Mouse (Mus musculus): ENCODE measurements around the gene Otoa.

The Otoa gene

DNA sequence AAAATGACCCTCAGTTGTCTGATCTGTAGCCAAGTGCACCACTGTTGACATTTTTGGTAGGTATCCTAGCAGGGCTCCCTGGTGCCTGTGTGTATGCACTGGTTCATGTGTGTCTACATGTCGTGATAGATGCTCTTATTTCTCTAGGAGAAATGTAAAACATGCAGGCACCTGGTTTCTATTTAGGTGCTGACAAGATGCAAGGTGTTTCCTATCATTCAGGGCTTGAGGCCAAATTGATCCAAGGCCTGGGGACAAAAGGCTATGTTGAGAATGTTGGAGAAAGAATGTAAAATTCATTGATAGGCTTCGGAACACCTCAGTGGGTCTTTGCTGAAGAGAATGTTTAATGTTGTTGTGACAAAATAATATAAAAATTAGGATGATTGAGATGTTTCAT, 366 bp downstream of the Otoa start:
- DNase-seq (ENCODE audit: inconsistent ontology term) = no peak

DNA sequence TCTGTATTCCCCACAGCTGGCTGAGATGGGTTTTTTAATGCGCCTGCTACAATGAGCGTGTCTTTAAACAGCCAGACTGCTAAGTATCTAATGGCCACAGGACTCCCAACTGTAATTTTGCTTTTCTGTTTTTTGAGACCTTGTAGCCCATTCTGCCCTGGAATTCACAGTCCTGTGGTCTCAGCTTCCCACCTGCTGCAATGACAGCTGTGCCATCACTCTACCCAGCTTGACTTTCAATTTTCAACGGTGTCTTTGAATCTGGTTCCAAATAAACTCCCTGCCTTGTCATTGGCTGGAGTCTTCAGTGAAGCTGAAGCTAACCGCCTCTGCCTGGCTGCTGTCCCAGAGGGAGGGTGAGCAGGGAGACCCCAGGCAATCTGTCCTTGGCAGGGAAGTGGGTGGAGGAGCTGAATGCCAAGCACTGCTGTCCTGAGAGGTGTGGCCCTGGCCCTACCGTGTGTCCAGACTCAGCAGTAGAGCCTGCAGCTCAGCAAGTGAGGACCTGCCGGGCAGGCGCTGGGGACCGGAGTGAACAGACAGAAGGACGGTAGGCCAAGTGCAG, 1.6 kb downstream of the Otoa start:
- no peak for DNase-seq (ENCODE audit: inconsistent ontology term)

DNA sequence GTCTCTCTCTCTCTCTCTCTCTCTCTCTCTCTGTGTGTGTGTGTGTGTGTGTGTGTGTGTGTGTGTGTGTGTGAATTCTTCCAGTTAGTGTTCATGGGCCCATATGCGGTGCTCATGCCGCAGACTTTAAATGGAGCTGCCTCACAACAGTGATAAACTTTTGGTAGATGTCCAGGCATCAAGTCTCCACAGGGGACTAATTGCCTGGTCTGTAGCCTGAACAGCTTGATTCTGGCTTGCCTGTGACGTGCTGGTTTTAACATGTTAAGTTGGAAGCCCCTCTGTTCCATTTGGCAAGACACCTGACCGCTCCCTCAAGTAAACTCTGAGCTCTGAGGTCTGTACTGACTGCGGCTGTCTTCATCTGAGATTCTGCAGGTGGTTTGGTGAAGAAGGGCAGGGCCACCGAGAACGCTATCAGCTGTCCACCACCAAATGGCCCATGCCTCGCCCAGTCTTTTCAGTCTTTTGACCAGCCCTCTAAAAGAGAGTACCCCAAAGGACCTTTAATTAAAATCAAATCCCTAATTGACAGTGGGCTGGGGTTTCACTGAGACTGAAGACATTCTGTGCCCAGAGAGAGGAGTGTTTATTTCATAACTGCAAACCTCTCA, 3.5 kb downstream of the Otoa start:
- DNase-seq (ENCODE audit: inconsistent ontology term) = no peak

DNA sequence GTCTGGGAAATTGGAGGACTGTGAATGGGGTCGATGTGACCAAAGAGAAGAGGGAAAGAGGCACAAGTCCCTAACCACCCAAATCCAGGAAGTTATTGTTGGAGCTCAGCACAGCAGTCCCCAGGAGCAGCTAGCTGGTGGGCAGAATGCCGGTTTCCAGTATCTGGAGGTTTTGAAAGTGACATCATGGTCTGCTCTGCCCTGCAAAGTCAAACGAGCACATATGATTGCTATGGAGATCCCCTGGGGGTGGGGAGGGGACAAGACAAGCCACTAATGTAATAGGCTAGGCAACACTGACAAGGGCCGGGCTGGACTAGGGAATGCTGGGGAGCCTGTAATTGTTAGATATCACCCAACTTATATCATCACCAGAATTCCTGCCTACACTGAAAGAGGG, 4.0 kb downstream of the Otoa start:
- DNase-seq (ENCODE audit: inconsistent ontology term) = peak; percentile 78

DNA sequence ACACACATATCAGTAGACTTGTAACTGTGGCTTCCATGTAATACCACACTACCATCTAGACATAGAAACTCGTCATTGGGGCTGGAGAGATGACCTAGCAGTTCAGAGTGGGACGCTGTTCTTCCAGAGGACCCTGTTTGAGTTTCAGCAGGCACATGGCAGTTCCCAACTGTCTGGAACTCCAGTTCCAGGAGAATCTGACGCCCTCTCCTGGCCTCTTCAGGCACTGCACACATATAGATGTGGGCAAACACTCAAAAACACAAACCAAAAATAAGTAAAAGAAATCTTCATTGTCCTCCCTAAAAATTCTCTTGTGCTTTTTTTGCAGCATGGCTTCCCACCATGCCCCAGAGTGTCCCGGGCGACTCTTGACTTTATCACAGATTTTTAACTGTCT, 7.3 kb downstream of the Otoa start:
- no peak for DNase-seq (ENCODE audit: inconsistent ontology term)

DNA sequence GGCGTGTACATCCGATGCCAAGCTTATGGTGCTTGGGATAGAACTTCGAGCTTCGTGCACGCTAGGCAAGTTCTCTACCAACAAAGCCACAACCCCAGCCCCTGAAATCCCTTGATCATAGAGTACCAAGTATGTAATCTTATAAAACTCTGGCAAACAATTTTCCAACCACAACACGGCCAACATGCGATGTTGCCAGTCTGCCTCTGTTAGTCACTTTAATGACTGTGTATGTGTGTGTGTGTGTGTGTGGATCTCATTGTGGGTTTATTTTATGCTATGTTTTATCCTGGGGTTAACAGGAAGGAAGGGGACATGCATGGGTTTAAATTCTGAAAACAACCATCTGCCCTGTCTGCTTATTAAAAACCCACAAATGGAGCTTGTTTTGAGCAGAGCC, 9.3 kb downstream of the Otoa start:
- DNase-seq (ENCODE audit: inconsistent ontology term) = no peak

DNA sequence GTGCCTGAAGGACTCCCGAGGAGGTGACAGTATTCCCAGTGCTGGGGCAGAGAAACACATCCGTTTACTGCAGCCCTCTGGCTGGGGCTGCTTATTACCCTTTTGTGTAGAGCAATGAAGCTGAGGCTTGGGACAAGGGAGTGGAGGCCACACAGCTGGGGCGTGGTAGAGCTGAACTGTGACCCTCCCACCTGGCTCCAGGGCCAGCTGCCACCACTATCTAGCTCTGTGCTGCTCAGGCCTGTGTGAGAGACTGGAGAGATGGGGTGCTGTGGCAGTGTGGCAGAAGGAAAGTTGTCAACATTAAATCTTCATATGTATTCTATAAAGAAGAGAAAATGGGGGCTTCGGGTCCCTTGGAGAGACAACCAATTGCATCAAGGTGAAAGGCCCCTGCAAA, 11.6 kb downstream of the Otoa start:
- DNase-seq (ENCODE audit: inconsistent ontology term) = no peak

DNA sequence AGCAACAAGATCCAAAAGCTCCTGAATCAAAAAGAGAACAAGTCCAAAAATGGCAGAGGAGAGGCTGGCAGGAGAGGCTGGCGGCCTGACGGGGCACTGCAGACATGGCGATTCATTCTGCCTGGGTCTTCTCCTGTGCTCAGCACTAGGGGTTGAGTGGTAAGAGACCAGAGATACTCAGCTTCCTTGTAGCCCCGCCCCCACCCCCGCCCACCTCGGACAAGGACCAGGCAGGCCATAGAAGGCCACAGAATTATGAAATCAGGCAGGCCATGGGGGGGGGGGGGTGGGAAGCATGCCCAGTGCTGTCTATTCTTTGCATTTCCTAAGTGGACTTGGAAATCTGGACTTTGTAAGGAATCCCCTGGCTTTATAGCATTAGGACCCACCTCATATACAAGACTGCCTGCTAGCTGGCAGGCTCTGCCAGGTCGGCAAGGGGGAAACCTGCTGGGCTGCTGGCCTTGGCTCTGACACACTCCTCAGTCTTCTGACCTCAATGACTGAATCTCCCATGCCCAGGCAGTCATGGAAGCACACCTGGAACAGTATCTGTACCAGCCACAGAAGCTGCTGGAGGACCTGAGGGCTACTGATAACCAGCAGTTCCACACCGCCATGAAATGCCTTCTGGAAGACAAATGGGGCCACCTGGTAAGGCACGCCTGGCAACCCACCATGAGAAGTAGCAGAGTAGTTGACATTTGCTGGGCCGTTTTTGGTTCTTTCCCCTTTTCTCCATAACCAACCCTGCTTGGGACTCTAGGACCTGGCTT, 17.4 kb downstream of the Otoa start:
- no peak for DNase-seq (ENCODE audit: inconsistent ontology term)

DNA sequence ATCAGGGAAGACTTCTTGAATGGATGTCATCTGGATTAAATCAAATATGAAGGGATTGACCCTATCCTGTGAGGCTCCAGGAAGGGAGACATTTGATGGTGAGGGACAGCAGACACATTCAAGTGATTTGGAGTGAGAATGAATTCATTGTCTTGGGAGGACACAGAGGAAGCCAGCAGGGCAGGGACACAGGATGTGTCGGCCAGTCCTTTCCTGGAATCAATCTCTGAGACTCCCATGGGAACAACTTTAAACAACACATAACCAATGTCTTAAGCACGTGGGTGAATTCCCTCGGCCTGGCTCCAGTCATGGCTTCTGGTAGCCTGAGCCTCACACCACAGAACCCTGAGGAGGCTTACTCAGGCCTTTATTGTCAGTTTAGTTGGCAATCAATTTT, 26.4 kb downstream of the Otoa start:
- DNase-seq (ENCODE audit: inconsistent ontology term) = no peak

DNA sequence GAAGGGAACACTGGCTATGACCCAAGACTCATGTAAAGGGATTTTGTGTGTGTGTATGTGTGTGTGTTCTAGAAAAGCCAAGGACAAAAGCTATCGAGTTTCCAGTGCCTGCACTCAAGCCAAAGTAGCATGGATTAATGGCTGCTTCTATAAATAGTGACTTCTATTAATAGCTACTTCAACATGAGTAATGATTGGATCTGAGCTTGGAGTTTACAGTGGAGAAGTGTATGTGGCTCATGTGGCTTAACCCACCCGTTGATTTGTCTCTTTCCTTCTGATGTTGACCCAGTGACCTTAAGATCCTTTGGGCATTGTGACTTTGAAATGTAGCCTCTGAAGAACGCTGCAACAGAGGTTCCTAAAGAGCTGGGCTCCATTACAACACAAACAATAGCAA, 29.9 kb downstream of the Otoa start:
- peak; percentile 6 for DNase-seq (ENCODE audit: inconsistent ontology term)

DNA sequence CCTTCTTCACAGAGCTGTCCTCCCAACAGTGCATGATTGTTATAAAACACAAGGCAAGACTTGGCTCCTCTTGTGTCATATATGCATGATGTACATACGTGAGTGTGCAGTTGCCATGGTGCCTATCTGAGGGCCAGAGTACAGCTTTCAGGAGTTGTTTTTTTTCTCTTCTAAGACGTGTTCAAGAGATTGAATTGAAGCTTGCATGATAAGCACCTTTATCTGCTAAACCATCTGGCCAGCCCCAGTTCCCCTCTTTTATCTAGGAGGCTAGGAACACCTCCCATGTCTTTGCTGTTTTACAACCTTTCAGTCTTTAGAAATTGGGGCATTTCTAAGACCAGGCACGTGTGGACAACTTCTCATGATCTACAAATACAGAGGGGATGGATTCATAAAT, 30.3 kb downstream of the Otoa start:
- no peak for DNase-seq (ENCODE audit: inconsistent ontology term)

DNA sequence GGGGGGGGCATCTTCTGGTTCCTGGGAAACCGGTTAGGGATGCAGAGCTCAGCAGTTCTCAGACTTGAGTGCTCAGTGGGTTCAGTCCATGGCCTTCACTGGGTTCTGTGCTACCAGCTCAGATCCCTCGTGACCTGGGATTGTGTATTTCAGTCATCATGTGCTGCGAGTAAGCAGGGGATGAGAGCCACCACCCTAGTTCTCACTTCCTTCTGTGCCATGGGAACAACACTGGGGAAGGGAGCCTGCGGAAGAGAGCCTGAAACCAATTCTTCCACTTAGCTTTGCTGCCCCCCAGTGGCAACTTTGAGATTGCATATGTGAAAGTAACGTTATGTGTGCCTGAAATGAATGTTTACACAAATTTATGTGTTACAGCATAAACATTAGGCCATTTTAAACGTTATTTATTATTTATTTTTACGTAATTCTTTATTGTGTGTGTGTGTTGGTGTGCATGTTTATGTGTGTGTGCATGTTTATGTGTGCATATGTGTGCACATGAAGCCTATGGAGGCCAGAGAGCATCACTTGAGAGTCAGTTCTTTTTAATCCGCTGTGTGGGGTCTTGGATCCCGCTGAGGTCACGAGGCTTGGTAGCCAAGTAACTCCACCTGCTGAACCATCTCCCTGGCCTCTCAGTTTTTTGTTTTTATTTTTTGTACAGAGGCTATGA, 38.8 kb downstream of the Otoa start:
- peak; percentile 58 for DNase-seq (ENCODE audit: inconsistent ontology term)

DNA sequence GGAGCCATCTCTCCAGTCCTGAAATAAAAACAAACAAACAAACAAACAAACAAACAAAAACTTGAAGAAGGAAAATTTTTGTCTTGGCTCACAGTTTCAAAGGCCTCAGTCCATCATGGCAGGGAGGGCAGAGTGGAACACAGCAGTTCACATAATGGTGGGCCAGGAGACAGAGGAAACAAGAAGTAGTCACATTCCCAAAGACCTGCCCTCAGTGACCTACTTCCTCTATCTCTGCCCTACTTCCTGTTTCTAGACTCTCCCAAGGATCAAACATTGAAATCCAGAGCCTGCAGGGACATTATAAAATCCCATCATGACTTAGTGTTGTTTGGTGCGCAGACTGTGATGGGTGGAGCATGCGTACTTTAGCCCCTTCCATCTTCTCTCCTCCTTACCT, 49.4 kb downstream of the Otoa start:
- no peak for DNase-seq (ENCODE audit: inconsistent ontology term)

DNA sequence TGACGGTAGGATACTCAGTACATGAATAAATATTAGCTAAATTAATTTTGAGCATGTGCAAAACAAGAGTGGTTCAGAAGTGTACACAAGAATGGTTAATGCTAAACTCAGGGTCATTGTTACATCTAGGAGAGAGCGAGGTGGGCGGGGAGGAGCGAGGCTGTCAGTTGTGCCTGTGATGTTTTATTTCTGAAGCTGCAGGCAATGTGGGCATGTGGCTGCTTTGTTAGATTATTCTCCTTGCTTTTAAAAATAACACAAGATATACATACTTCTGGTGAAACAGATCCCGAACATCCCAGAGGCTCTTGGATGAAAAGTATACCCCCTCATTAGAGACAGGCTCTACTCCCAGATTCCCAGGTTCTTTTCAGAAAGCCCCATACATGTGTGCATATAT, 59.8 kb downstream of the Otoa start:
- DNase-seq (ENCODE audit: inconsistent ontology term) = no peak

DNA sequence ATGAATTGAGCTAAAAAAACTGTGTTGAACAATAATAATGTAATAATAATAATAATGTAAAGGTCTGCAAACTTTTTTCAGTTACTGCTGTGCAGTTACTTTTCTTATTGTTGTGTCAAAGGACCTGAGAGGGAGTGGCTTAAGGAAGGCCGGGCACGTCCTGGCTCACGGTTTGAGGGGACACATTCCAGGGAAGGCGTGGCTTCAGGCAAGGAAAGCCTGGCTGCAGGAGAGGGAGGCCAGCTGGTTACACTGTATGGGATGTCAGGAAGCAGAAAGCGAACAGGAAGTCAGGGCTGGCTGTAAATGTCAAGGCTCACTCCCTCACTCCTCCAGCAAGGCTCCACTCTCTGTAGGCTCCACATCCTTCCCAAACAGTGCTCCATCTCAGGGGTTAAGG, 69.2 kb downstream of the Otoa start:
- DNase-seq (ENCODE audit: inconsistent ontology term) = no peak

DNA sequence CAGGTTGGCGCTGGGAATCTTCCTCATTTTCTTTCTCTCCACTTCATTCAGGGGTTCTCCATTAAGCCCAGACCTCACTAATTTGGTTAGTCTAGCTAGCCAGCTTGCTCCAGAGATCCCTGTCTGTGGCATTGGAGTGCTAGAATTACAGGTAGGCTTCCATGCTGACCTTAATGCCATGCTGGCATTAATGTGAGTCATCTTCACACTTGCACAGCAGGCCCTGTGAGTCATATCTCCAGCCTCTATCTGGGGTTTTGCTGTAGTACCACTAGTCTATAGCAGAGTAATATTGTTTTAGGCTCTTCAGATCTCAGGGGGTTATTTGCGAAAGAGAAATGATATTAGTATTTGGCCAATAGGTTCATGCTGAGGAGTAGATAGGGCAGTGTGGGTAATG, 70.7 kb downstream of the Otoa start:
- no peak for DNase-seq (ENCODE audit: inconsistent ontology term)

DNA sequence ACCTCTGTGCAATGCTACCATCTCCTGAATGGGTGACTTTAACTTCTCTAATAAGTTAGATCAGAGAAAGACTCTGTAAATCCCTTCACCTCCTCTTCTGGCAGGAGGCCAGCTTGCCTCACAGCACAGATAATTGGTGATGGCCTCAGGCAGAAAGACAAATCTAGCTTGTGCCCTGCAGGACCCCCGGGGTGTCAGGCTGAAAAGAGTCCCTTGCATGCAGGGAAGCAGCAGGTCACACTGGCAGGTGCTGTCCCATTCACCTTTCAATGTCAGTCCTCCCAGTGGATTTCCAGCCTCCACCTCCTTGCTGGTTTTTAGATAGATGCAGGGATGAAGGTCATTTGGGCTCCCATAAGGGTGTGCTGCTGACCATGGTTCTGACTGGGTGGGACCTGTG, 84.2 kb downstream of the Otoa start:
- no peak for DNase-seq (ENCODE audit: inconsistent ontology term)

DNA sequence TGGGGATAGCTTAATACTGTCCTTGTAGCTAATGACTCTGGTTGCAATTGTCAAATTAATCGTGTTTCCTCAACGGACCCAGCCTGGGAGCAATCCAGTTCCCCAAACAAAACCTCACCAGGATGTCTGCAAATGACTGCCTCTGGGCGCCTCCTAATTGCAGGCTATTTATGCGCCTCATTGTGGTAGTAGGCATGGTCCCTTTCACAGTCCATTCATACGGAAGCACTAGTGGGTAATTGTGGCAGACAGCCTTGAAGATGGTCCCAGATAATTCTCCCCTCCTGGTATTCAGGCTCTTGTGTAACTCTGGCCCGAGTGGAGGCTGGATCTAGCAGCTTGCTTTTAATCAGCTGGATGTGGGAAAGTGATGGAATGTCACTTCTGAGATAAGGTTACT, 90.4 kb downstream of the Otoa start:
- DNase-seq (ENCODE audit: inconsistent ontology term) = peak; percentile 87

DNA sequence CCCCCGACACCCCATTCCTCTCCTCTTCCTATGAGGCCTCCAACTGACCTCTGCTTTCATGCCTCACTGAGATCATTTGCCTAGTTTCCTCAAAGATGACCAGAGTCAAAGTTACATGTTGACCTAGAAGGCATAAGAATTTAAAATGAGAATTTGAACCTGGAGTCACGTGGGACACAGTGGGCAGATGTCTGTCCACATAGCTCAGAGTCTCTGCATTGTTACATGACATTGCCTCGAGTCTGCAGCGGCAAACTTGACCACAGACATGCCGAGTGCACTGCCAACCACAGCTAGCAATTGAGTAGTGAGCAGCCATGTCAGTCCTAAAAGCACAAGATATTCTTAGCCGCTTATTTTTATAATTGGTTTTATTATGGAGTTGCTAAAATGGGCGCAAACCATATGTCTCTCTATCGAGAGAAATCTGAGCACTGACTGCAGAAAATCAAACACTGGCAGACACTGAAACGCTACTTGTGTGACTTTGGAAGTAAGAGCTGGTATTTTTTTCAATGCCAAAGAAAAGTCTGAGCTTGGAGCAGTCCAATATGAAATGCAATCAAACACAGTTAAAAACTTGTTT, 105.8 kb downstream of the Otoa start:
- peak; percentile 6 for DNase-seq (ENCODE audit: inconsistent ontology term)

DNA sequence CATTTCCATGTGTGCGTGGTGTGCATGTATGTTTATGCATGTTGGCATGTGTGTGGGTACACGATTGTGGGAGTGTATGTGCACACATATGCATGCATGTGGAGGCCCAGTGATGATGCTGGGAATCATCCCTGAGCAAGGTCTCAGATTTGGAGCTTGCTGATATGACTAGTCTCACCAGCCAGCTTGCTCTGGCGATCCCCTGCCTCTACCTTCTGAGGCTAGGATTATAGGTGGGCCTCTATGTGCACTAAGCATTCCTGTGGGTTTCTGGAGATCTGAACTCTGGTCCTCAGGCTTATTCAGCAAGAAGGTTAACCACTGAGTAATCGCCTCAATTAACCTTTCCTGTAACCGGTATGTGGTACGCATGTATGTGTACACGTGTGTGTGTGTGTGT, 107.5 kb downstream of the Otoa start:
- no peak for DNase-seq (ENCODE audit: inconsistent ontology term)

DNA sequence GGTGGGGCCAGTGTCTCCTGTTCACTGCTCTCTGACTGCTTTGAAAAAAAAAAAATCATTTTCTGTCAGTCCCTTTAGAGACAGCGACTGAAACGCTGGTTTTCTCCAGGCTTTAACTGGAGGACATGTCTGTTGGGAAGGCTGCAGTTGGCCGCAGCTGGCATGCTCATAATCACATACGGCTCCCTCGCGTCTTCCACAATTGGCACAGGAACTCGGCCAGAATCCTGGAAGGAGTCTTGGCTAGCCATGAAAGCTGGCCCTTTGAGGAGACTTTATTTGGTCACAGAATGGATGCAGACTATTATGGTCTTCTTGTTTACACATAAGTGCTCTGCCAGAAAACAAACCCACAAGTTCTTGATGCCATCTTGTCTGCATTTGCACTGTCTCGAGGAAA, 117.5 kb downstream of the Otoa start:
- DNase-seq (ENCODE audit: inconsistent ontology term) = no peak

DNA sequence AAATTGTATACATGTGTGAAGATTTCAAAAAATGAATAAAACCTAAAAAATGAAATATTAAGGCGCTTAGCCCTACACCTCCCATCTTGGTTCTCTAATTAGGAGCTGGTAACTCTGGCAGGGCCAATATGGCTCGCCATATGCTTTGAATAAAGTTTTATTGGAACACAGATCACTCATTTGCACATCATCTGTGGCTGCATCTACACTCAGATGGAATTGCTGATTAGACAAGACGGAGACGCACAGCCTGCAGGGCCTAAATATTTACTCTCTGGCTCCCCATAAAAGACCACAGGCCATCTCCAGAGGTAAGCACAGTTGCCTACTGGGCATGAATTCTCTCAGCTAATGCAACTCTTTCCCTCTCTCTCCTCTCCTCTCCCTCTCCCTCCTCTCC, 130.4 kb downstream of the Otoa start:
- no peak for DNase-seq (ENCODE audit: inconsistent ontology term)

All from Muller cell, postnatal 12 days (primary cell).